Mouse (Mus musculus): Measurements from ENCODE around the gene Scpep1. TPM values are rescaled to one million over a fixed set of nuclear protein-coding genes. Genes with fewer than 3 reads are reported as not detected.

Gene Scpep1
- polyA plus RNA-seq (2014; fragmentation: Nextera tagmentation; extraction: Ambion mirVana), result 55.3 and 57.7 TPM in 2 replicates

DNA sequence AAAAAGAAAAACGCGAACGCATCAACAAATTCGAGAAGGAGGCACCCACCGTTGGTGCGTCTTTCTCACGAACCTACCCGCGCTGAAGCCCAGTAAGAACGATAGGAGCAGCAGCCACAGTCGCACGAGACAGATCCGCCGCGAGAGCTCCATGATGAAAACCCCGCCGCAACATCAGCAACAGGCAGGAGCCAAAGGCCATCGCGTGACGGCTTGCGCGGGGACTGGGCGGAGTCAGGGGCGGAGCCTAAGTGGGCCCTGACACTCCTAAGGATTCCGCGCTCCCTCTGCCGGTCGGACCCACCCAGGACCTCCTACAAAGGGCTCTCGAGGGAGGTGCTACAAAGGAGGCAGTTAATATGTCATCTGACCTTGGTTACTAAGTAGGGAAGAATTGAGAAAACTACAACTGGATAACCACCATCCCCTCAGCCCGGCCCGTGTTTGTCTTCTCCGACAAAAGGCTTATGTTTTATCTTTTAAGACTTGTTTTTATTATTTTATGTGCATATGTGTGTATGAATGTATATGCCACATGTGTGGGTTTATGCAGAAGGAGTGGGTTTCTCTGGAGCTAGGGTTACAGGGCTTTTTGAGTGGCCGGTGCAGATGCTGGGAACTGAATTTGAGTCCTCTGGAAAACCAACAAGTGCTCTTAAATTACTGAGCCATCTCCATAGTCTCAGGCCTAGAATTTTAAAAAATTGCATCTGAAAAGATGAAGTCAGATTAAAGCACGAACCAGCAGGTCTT is at the start of gene Scpep1:
Gene Scpep1, minus strand, starts transcription at position 249 of the 753 bp plus-strand sequence.
- peak within 1 kb of the TSS; percentile 57 for H3K9ac ChIP-seq (ENCODE audit: low read length)
- H3K4me3 ChIP-seq (ENCODE audit: low read depth, low read length), result peak within 1 kb of the TSS; percentile 41
- H3K9me3 ChIP-seq (ENCODE audit: control insufficient read depth, low read length), result no peaks in the 10 kb centered on the region
- 5% methylated on average over 34 of the region's 34 CpGs for WGBS
- ATAC-seq (ENCODE audit: insufficient read depth, low FRiP score, low TSS enrichment), result peak; percentile 94
- no peaks in the 10 kb centered on the region for H3K4me1 ChIP-seq (ENCODE audit: control insufficient read depth, insufficient read depth, low read length)
- H3K36me3 ChIP-seq (ENCODE audit: control insufficient read depth, insufficient read depth, low read length), result peaks cover 2% of the 10 kb centered on the region; the same call in 1 of the 2 replicates
- DNase-seq (ENCODE audit: low spot score), result peak; percentile 98
- no peaks in the 10 kb centered on the region for H3K27me3 ChIP-seq (ENCODE audit: control insufficient read depth, insufficient read depth, low read length)
- H3K4me2 ChIP-seq (ENCODE audit: low read depth), result peak within 1 kb of the TSS; percentile 47
- no peak within 1 kb of the TSS for H3K27ac ChIP-seq (ENCODE audit: low read depth, low read length)

DNA sequence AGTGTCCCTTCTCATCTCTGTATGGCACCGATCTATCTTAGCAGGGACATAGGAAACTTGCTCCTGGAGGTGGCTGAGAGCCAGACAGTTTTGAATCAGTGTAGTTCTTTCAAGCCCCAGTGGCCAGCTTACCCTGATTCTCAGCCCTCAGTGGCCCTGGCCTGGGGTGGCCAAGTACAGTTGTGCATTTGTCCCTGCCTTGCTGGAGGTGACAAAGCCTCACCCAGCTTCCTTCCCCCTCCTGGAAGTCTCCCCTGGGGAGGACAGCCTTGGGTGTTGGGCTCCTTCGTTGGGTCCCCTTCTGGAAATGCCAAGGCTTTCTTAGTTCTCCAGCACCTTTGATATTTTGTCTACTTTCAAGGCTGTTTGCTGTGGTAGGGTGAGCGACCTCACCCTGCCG is 48.5 kb upstream of the Scpep1 start:
- Histone ChIP-seq H3K9me3 (ENCODE audit: control insufficient read depth, low read length) (no peaks in the 10 kb centered on the region), H3K27me3 (ENCODE audit: control insufficient read depth, insufficient read depth, low read length) (peaks cover 16% of the 10 kb centered on the region), H3K9ac (ENCODE audit: low read length) (no peak overlapping the region), H3K27ac (ENCODE audit: low read depth, low read length) (no peak overlapping the region), H3K4me3 (ENCODE audit: low read depth, low read length) (no peak overlapping the region), H3K4me1 (ENCODE audit: control insufficient read depth, insufficient read depth, low read length) (no peaks in the 10 kb centered on the region), H3K4me2 (ENCODE audit: low read depth) (no peak overlapping the region), H3K36me3 (ENCODE audit: control insufficient read depth, insufficient read depth, low read length) (no peaks in the 10 kb centered on the region)
- ATAC-seq (ENCODE audit: insufficient read depth, low FRiP score, low TSS enrichment), result no peak
- no peak for DNase-seq (ENCODE audit: low spot score)
- 85% methylated on average over 4 of the region's 4 CpGs for WGBS

DNA sequence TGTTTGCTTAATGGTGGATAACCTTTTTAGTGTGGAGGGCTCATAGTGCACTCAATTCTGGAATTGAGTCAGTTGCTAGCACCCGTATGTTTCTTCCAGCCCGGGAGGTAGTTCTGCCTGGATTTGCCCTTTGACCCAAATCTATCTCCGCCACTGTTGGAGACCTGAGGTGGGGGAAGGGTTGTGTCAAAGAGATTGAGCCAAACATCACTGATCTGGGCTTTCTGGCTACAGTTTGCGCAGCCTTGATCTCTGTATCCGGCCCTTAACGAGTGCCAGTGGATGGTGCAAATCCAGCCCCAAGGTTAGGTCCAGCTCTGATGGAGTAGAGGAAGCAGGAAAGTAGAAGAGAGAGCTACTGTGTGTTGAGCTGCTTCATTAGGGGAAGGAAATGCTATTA is 47.8 kb upstream of the Scpep1 start:
- WGBS, result 67% methylated on average over 6 of the region's 6 CpGs
- ATAC-seq (ENCODE audit: insufficient read depth, low FRiP score, low TSS enrichment), result no peak

DNA sequence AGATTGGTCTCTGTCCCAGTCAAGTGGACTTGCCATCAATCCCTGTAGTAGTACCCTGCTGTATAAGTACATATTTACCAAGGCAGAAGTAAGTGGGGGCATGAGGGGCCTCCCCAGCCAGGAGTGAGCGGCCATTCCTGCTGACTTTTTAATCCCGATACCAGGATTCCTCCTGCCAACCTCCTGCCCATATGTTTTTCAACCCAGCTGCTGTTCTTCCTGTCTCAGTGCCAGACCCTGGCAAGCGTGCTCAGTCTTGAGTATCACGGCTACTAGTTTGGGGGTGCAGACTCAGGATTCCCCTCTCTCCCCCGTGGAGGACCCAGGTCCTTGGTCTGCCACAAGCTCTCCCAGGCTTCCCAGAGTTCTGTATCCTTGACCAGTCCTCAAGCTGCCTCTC is 47.4 kb upstream of the Scpep1 start:
- Histone ChIP-seq H3K4me3 (ENCODE audit: low read depth, low read length) (no peak overlapping the region), H3K4me1 (ENCODE audit: control insufficient read depth, insufficient read depth, low read length) (no peaks in the 10 kb centered on the region), H3K4me2 (ENCODE audit: low read depth) (no peak overlapping the region), H3K27ac (ENCODE audit: low read depth, low read length) (no peak overlapping the region), H3K9ac (ENCODE audit: low read length) (no peak overlapping the region), H3K27me3 (ENCODE audit: control insufficient read depth, insufficient read depth, low read length) (peaks cover 16% of the 10 kb centered on the region), H3K9me3 (ENCODE audit: control insufficient read depth, low read length) (no peaks in the 10 kb centered on the region), H3K36me3 (ENCODE audit: control insufficient read depth, insufficient read depth, low read length) (no peaks in the 10 kb centered on the region)
- DNase-seq (ENCODE audit: low spot score) (no peak), ATAC-seq (ENCODE audit: insufficient read depth, low FRiP score, low TSS enrichment) (no peak)
- WGBS, result 80% methylated on average over 5 of the region's 5 CpGs

More for the DNA sequence above, 47.8 kb upstream of the Scpep1 start:
- Histone ChIP-seq H3K4me2 (ENCODE audit: low read depth) (no peak overlapping the region), H3K27ac (ENCODE audit: low read depth, low read length) (no peak overlapping the region), H3K9me3 (ENCODE audit: control insufficient read depth, low read length) (no peaks in the 10 kb centered on the region), H3K4me3 (ENCODE audit: low read depth, low read length) (no peak overlapping the region), H3K9ac (ENCODE audit: low read length) (no peak overlapping the region), H3K36me3 (ENCODE audit: control insufficient read depth, insufficient read depth, low read length) (no peaks in the 10 kb centered on the region), H3K27me3 (ENCODE audit: control insufficient read depth, insufficient read depth, low read length) (peaks cover 16% of the 10 kb centered on the region), H3K4me1 (ENCODE audit: control insufficient read depth, insufficient read depth, low read length) (no peaks in the 10 kb centered on the region)
- no peak for DNase-seq (ENCODE audit: low spot score)

DNA sequence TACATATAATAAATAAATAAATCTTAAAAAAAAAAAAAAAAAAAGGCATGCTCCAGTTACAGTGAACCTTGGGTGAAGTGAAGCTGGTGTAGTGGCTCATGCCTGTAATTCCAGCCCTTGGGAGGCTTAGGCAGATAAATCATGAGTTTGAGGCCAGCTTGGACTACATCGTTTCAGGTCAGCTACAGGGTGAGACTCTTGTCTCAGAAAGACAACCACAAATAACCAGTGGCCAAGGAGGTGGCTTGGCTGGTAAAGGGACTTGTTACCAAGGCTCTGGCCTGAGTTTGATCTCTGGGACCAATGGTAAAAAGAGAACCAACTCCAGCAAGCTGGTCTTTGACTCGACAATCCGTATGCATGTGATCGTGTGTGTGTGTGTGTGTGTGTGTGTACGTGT is 46.8 kb upstream of the Scpep1 start:
- no peak overlapping the region for H3K4me2 ChIP-seq (ENCODE audit: low read depth)
- no peaks in the 10 kb centered on the region for H3K36me3 ChIP-seq (ENCODE audit: control insufficient read depth, insufficient read depth, low read length)
- no peaks in the 10 kb centered on the region for H3K4me1 ChIP-seq (ENCODE audit: control insufficient read depth, insufficient read depth, low read length)
- no peak overlapping the region for H3K4me3 ChIP-seq (ENCODE audit: low read depth, low read length)
- 84% methylated on average over 5 of the region's 5 CpGs for whole genome bisulfite sequencing
- ATAC-seq (ENCODE audit: insufficient read depth, low FRiP score, low TSS enrichment) (no peak), DNase-seq (ENCODE audit: low spot score) (no peak)
- H3K27me3 ChIP-seq (ENCODE audit: control insufficient read depth, insufficient read depth, low read length), result peaks cover 16% of the 10 kb centered on the region
- H3K9ac ChIP-seq (ENCODE audit: low read length), result no peak overlapping the region
- no peak overlapping the region for H3K27ac ChIP-seq (ENCODE audit: low read depth, low read length)
- no peaks in the 10 kb centered on the region for H3K9me3 ChIP-seq (ENCODE audit: control insufficient read depth, low read length)

DNA sequence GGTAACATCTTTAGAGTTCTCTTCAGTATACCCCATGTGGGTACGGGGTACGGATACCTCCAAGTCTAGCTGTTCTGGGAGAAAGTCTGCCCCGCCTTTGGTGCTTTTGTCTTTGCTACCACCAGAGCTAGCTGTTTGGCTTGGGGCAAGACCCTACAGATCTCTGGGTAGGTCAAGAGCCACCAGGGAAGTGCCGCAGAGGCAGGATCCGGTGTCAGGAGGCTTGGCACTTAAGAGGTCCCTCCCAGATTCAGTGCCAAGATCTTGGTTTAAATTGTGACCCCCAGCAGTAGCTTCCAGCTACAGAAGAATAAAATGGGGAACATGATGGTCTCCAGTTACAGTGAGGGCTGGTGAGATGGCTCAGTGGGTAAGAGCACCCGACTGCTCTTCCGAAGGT is 46.3 kb upstream of the Scpep1 start:
- Histone ChIP-seq H3K27me3 (ENCODE audit: control insufficient read depth, insufficient read depth, low read length) (peaks cover 16% of the 10 kb centered on the region), H3K9ac (ENCODE audit: low read length) (no peak overlapping the region), H3K4me1 (ENCODE audit: control insufficient read depth, insufficient read depth, low read length) (no peaks in the 10 kb centered on the region), H3K27ac (ENCODE audit: low read depth, low read length) (no peak overlapping the region), H3K4me3 (ENCODE audit: low read depth, low read length) (no peak overlapping the region), H3K9me3 (ENCODE audit: control insufficient read depth, low read length) (no peaks in the 10 kb centered on the region), H3K4me2 (ENCODE audit: low read depth) (no peak overlapping the region), H3K36me3 (ENCODE audit: control insufficient read depth, insufficient read depth, low read length) (no peaks in the 10 kb centered on the region)
- DNase-seq (ENCODE audit: low spot score) (no peak), ATAC-seq (ENCODE audit: insufficient read depth, low FRiP score, low TSS enrichment) (no peak)
- WGBS, result 93% methylated on average over 7 of the region's 7 CpGs

DNA sequence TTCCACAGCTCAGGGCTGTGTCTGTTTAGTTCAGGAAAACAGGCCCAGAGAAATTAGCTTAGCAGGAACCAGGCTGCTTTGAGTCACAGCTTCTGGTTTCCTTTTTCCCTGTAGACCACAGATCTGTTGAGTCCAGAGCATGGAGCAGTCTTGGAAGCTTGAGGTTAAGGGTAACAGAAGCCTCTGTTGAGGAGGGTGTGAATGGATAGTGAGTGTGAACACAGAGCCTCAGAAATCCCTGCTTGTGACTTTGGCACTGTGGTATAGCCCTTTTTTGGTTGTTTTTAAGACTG is 45.2 kb upstream of the Scpep1 start:
- H3K9me3 ChIP-seq (ENCODE audit: control insufficient read depth, low read length), result no peaks in the 10 kb centered on the region
- H3K27me3 ChIP-seq (ENCODE audit: control insufficient read depth, insufficient read depth, low read length), result peaks cover 16% of the 10 kb centered on the region
- no peak overlapping the region for H3K27ac ChIP-seq (ENCODE audit: low read depth, low read length)
- no peak for DNase-seq (ENCODE audit: low spot score)
- H3K4me2 ChIP-seq (ENCODE audit: low read depth), result peak overlapping the region; percentile 49; the same call in 1 of the 2 replicates
- no peaks in the 10 kb centered on the region for H3K36me3 ChIP-seq (ENCODE audit: control insufficient read depth, insufficient read depth, low read length)
- H3K9ac ChIP-seq (ENCODE audit: low read length), result no peak overlapping the region
- H3K4me3 ChIP-seq (ENCODE audit: low read depth, low read length), result no peak overlapping the region
- H3K4me1 ChIP-seq (ENCODE audit: control insufficient read depth, insufficient read depth, low read length), result no peaks in the 10 kb centered on the region
- no peak for ATAC-seq (ENCODE audit: insufficient read depth, low FRiP score, low TSS enrichment)

DNA sequence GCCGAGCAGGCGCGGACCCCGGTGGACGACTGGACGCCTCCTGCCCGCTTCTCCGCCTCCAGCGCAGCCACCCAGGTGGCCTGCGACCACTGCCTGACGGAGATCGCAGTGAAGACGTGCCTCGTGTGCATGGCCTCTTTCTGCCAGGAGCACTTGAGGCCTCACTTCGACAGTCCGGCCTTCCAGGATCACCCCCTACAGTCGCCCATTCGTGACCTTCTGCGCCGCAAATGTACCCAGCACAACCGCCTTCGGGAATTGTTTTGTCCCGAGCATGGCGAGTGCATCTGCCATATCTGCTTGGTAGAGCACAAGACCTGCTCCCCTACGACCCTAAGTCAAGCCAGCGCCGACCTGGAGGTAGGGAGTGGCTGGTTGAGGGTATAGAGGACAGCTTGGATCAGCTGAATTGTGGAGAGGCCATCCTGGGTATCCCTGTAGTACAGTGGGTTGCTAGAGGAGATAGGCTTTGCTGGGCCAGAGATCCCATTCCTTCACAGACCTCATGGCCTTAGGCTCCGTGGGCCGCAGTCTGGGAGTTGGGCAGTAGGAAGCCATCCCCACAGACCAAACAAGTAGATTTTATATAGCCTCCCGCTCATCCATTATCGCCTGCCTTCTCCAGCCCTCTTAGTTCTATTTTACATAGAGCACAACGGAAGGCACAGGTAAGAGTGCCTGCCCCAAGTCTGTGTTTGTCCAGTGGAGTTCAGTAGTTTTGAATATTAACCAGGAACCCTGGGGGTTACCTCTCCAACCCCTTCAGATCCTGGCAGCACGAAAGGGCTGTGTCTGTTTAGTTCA is 44.7 kb upstream of the Scpep1 start:
- no peaks in the 10 kb centered on the region for H3K36me3 ChIP-seq (ENCODE audit: control insufficient read depth, insufficient read depth, low read length)
- 27% methylated on average over 33 of the region's 33 CpGs for WGBS
- no peak overlapping the region for H3K27ac ChIP-seq (ENCODE audit: low read depth, low read length)
- H3K9ac ChIP-seq (ENCODE audit: low read length), result peak overlapping the region; percentile 55
- no peaks in the 10 kb centered on the region for H3K9me3 ChIP-seq (ENCODE audit: control insufficient read depth, low read length)
- no peaks in the 10 kb centered on the region for H3K4me1 ChIP-seq (ENCODE audit: control insufficient read depth, insufficient read depth, low read length)
- peak; percentile 31; the same call in 1 of the 2 replicates for ATAC-seq (ENCODE audit: insufficient read depth, low FRiP score, low TSS enrichment)
- H3K4me3 ChIP-seq (ENCODE audit: low read depth, low read length), result peak overlapping the region; percentile 36
- no peak for DNase-seq (ENCODE audit: low spot score)
- peaks cover 16% of the 10 kb centered on the region for H3K27me3 ChIP-seq (ENCODE audit: control insufficient read depth, insufficient read depth, low read length)
- peak overlapping the region; percentile 49 for H3K4me2 ChIP-seq (ENCODE audit: low read depth)
